Mouse (Mus musculus): ENCODE measurements around the gene 2410002F23Rik. TPM values are rescaled to one million over a fixed set of nuclear protein-coding genes. Genes with fewer than 3 reads are reported as not detected.

2410002F23Rik gene
- total and polyA plus RNA-seq, 3 experiments = 44.4 to 96.1 (median 67.0) TPM

DNA sequence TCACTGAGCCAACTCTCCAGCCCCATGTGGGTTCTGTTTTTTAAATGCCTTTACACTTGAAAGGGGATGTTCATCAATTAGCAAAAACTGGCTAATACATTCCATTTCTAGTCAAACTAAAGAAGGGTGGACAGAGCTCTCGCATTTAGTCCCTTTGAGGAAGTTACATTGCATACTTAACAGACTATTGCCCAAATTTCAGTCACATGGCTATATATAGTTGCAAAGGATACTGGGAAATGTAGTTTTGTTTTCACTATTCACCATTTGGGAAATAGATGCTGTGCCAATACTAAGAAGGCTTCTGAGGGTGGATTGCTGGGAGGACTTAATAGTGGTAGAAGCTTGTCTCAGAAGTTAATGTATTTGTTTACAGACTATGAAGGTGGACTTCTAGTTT is 34.4 kb downstream of the 2410002F23Rik start:
- H3K79me2 ChIP-seq (replicated peaks; ENCODE audit: control insufficient read depth, extremely low read depth, insufficient read depth, poor library complexity, severe bottlenecking) = no peaks in the 10 kb centered on the region
- dilution Hi-C loops (cut with MboI; ENCODE audit: extremely low pct_ligation_motif_present, extremely low pct_unique_long_range_greater_than_20kb, low sequenced_read_pairs) (no loop called here), in situ Hi-C loops (cut with MboI; ENCODE audit: low pct_ligation_motif_present, low pct_unique_long_range_greater_than_20kb, low sequenced_read_pairs) (no loop called here)
- no peak overlapping the region for H3K27ac ChIP-seq (ENCODE audit: insufficient read depth, low read depth)
- peaks cover 6% of the 10 kb centered on the region for H3K9me3 ChIP-seq (replicated peaks; ENCODE audit: low read length)
- H3K36me3 ChIP-seq (replicated peaks in 1 of 2; ENCODE audit: control insufficient read depth in 1 of 2, insufficient read depth in 1 of 2, low read length in 1 of 2) = no peaks in the 10 kb centered on the region
- H3K4me1 ChIP-seq (ENCODE audit: control insufficient read depth in 1 of 2, insufficient read depth in 2 of 2) = no peaks in the 10 kb centered on the region
- peaks cover 46% of the 10 kb centered on the region for H3K27me3 ChIP-seq (replicated peaks)
- no peak overlapping the region for H3K9ac ChIP-seq (ENCODE audit: insufficient read depth, low read depth)
- no peak overlapping the region for H3K4me2 ChIP-seq (ENCODE audit: insufficient read depth, low read depth, poor library complexity, severe bottlenecking)
- DNase-seq (ENCODE audit: extremely low read depth) = no peak
- TF ChIP-seq SMC3 (IDR thresholded peaks at IDR 0.05; ENCODE audit: low read depth, low read length) (no peak), MAFK (IDR thresholded peaks at IDR 0.05; ENCODE audit: insufficient replicate concordance, low read length) (no peak), EP300 (IDR thresholded peaks at IDR 0.05; ENCODE audit: low read length) (no peak), USF1 (IDR thresholded peaks at IDR 0.05; ENCODE audit: low read depth, low read length) (no peak), MXI1 (IDR thresholded peaks at IDR 0.05; ENCODE audit: low read depth, low read length) (no peak), HCFC1 (IDR thresholded peaks at IDR 0.05; ENCODE audit: low read depth, low read length) (peak; percentile 50)
- no peak overlapping the region for H3K4me3 ChIP-seq (replicated peaks in 1 of 3; ENCODE audit: low read depth in 2 of 3, low read length in 2 of 3, poor library complexity in 1 of 3)

DNA sequence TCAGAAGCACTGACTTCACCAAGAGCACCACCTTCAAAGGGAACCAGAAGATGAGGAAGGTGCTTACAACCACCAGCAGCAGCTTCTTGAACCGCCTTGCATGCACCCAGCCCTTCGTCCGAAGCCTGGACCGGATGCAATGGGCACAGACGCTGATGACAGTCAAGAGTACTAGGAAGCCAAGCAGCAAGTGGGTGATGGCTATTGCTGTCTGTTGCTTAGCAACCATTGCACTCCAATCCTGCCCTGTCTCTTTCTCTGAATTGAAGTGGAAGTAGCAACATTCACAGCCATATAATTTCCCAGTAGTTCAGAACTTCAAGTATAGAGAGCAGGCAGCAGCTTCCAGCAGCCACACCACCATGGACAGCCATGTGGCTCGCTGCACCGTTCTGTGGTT is 35.1 kb downstream of the 2410002F23Rik start:
- Histone ChIP-seq H3K27me3 (replicated peaks) (peaks cover 50% of the 10 kb centered on the region), H3K79me2 (replicated peaks; ENCODE audit: control insufficient read depth, extremely low read depth, insufficient read depth, poor library complexity, severe bottlenecking) (no peaks in the 10 kb centered on the region), H3K4me1 (ENCODE audit: control insufficient read depth in 1 of 2, insufficient read depth in 2 of 2) (no peaks in the 10 kb centered on the region), H3K4me2 (ENCODE audit: insufficient read depth, low read depth, poor library complexity, severe bottlenecking) (no peak overlapping the region), H3K9ac (ENCODE audit: insufficient read depth, low read depth) (no peak overlapping the region), H3K9me3 (replicated peaks; ENCODE audit: low read length) (peaks cover 6% of the 10 kb centered on the region), H3K36me3 (replicated peaks in 1 of 2; ENCODE audit: control insufficient read depth in 1 of 2, insufficient read depth in 1 of 2, low read length in 1 of 2) (no peaks in the 10 kb centered on the region), H3K4me3 (replicated peaks in 1 of 3; ENCODE audit: low read depth in 2 of 3, low read length in 2 of 3, poor library complexity in 1 of 3) (no peak overlapping the region), H3K27ac (ENCODE audit: insufficient read depth, low read depth) (no peak overlapping the region)
- DNase-seq (ENCODE audit: extremely low read depth) = no peak
- in situ Hi-C loops (cut with MboI; ENCODE audit: low pct_ligation_motif_present, low pct_unique_long_range_greater_than_20kb, low sequenced_read_pairs) (no loop called here), dilution Hi-C loops (cut with MboI; ENCODE audit: extremely low pct_ligation_motif_present, extremely low pct_unique_long_range_greater_than_20kb, low sequenced_read_pairs) (no loop called here)
- no peak for TF ChIP-seq CTCF (conservative IDR thresholded peaks at IDR 0.05 in 1 of 2, IDR thresholded peaks at IDR 0.05 in 1 of 2; ENCODE audit: low read depth in 2 of 2, low read length in 2 of 2)
- TF ChIP-seq ZMIZ1 (IDR thresholded peaks at IDR 0.05; ENCODE audit: low read depth, low read length) = no peak
- no peak for TF ChIP-seq ELF1 (IDR thresholded peaks at IDR 0.05; ENCODE audit: low read depth, low read length)
- no peak for TF ChIP-seq MAZ (IDR thresholded peaks at IDR 0.05; ENCODE audit: low read depth, low read length)
- TF ChIP-seq MYC (IDR thresholded peaks at IDR 0.05; ENCODE audit: low read depth, low read length) = no peak
- TF ChIP-seq ETS1 (conservative IDR thresholded peaks at IDR 0.05; ENCODE audit: low read depth, low read length) = no peak
- no peak for TF ChIP-seq HCFC1 (IDR thresholded peaks at IDR 0.05; ENCODE audit: low read depth, low read length)
- no peak for TF ChIP-seq PAX5 (IDR thresholded peaks at IDR 0.05; ENCODE audit: low read length)
- TF ChIP-seq USF2 (conservative IDR thresholded peaks at IDR 0.05; ENCODE audit: low read depth, low read length) = no peak
- no peak for TF ChIP-seq ZC3H11A (IDR thresholded peaks at IDR 0.05; ENCODE audit: low read depth, low read length)
- no peak for TF ChIP-seq CHD2 (IDR thresholded peaks at IDR 0.05; ENCODE audit: low read length)

All from CH12.LX (cell line).